Mouse (Mus musculus) kidney, embryonic 16.5 days (tissue): ENCODE measurements around the gene Atp1b1. TPM values are rescaled to one million over a fixed set of nuclear protein-coding genes. Genes with fewer than 3 reads are reported as not detected.

Experiments used
- ATAC-seq: fragments of 200-750 bp; cut with Nextera tagmentation; 2 replicates; pipeline ENCODE4 v1.8.0; 2017; ENCODE audit warnings: moderate TSS enrichment; ENCODE audit not compliant: low FRiP score, low TSS enrichment
- H3K27ac ChIP-seq: fragments of 300-500 bp; sonication (generic); 2 replicates; pipeline ENCODE4 v1.5.1; 2014; ENCODE audit warnings: low read length
- H3K27me3 ChIP-seq: fragments of 300-500 bp; sonication (generic); 2 replicates; pipeline ENCODE4 v1.6.1; 2014; ENCODE audit warnings: low read length, control low read depth, mixed read lengths; ENCODE audit not compliant: insufficient read depth
- H3K36me3 ChIP-seq: fragments of 300-500 bp; sonication (generic); 2 replicates; pipeline ENCODE4 v1.6.1; 2014; ENCODE audit warnings: low read length, control low read depth, mixed read lengths; ENCODE audit not compliant: insufficient read depth
- H3K4me1 ChIP-seq: fragments of 300-500 bp; sonication (generic); 2 replicates; pipeline ENCODE4 v1.6.1; 2014; ENCODE audit warnings: low read length, control low read depth, mixed read lengths; ENCODE audit not compliant: insufficient read depth
- H3K4me2 ChIP-seq: fragments of 300-500 bp; sonication (generic); replicated peaks from 2 replicates; pipeline ENCODE4 v1.6.1; 2014; ENCODE audit warnings: low read depth, low read length
- H3K4me3 ChIP-seq: fragments of 300-500 bp; sonication (generic); 2 replicates; pipeline ENCODE4 v1.5.1; 2014; ENCODE audit warnings: mild to moderate bottlenecking, low read length
- H3K9ac ChIP-seq: fragments of 300-500 bp; sonication (generic); replicated peaks from 2 replicates; pipeline ENCODE4 v1.6.1; 2014; ENCODE audit warnings: low read length
- H3K9me3 ChIP-seq: fragments of 300-500 bp; sonication (generic); 2 replicates; pipeline ENCODE4 v1.6.1; 2016; ENCODE audit warnings: low read length, control low read depth
- WGBS: fragments of 180-500 bp; shearing (Covaris S2); extraction: QIAGEN DNeasy Blood & Tissue Kit; methylation state at CpG from one replicate; pipeline ENCODE4 v1.1.7; 2014; 5-methylcytosine and 5-hydroxymethylcytosine counted together
- polyA plus RNA-seq: library from polyadenylated mRNA; unstranded; fragments of >200 nt; fragmentation: Nextera tagmentation; extraction: Ambion mirVana; gene quantifications from 2 replicates; pipeline ENCODE4 v1.2.1, GENCODE M21; 2015

Gene Atp1b1
- polyA plus RNA-seq, 1 experiment from 2014 or later: 240 TPM

- no peaks in the 10 kb centered on the region; the same call in 1 of the 2 replicates for H3K36me3 ChIP-seq
- no peak overlapping the region for H3K4me3 ChIP-seq
- ATAC-seq: peak; percentile 69; the same call in 1 of the 2 replicates
- peak overlapping the region; percentile 86 for H3K27ac ChIP-seq
- WGBS: 63% methylated on average over 7 of the region's 7 CpGs
- H3K9ac ChIP-seq: no peak overlapping the region
- H3K4me1 ChIP-seq: peaks cover 7% of the 10 kb centered on the region; the same call in 1 of the 2 replicates
- no peaks in the 10 kb centered on the region for H3K27me3 ChIP-seq
- no peaks in the 10 kb centered on the region for H3K9me3 ChIP-seq
- no peak overlapping the region for H3K4me2 ChIP-seq
These were observed 46.8 kb downstream of the Atp1b1 start for GRCm38 (mm10) chr1:164411306-164411705.

GRCm38 (mm10) chr1:164408655-164409054 is 49.5 kb downstream of the Atp1b1 start:
- peaks cover 3% of the 10 kb centered on the region for H3K36me3 ChIP-seq
- H3K4me3 ChIP-seq: no peak overlapping the region
- no peak for ATAC-seq
- H3K4me1 ChIP-seq: peaks cover 2% of the 10 kb centered on the region
- WGBS: 73% methylated on average over 2 of the region's 2 CpGs
- no peak overlapping the region for H3K4me2 ChIP-seq
- H3K9ac ChIP-seq: no peak overlapping the region
- no peak overlapping the region for H3K27ac ChIP-seq
- no peaks in the 10 kb centered on the region for H3K27me3 ChIP-seq
- H3K9me3 ChIP-seq: no peaks in the 10 kb centered on the region

GRCm38 (mm10) chr1:164406506-164406905 is 51.6 kb downstream of the Atp1b1 start:
- no peaks in the 10 kb centered on the region for H3K27me3 ChIP-seq
- 42% methylated on average over 5 of the region's 5 CpGs for WGBS
- H3K27ac ChIP-seq: peak overlapping the region; percentile 61; the same call in 1 of the 2 replicates
- no peak overlapping the region for H3K4me3 ChIP-seq
- H3K4me1 ChIP-seq: peaks cover 2% of the 10 kb centered on the region
- ATAC-seq: peak; percentile 92
- H3K36me3 ChIP-seq: peaks cover 8% of the 10 kb centered on the region
- no peak overlapping the region for H3K9ac ChIP-seq
- no peaks in the 10 kb centered on the region for H3K9me3 ChIP-seq
- H3K4me2 ChIP-seq: no peak overlapping the region

- Histone ChIP-seq H3K27me3 (no peaks in the 10 kb centered on the region), H3K9me3 (no peaks in the 10 kb centered on the region), H3K4me1 (peaks cover 2% of the 10 kb centered on the region), H3K27ac (peak overlapping the region; percentile 0; the same call in 1 of the 2 replicates), H3K4me3 (no peak overlapping the region), H3K4me2 (no peak overlapping the region), H3K36me3 (peaks cover 10% of the 10 kb centered on the region), H3K9ac (no peak overlapping the region)
- WGBS: 31% methylated on average over 5 of the region's 5 CpGs
- no peak for ATAC-seq
These were observed 52.8 kb downstream of the Atp1b1 start for GRCm38 (mm10) chr1:164405385-164405802.

GRCm38 (mm10) chr1:164399578-164399977 is 58.6 kb downstream of the Atp1b1 start:
- H3K27ac ChIP-seq: no peak overlapping the region
- H3K36me3 ChIP-seq: peaks cover 10% of the 10 kb centered on the region
- H3K9ac ChIP-seq: no peak overlapping the region
- H3K9me3 ChIP-seq: no peaks in the 10 kb centered on the region
- no peaks in the 10 kb centered on the region for H3K4me1 ChIP-seq
- WGBS: 84% methylated on average over 3 of the region's 3 CpGs
- H3K4me2 ChIP-seq: no peak overlapping the region
- no peak overlapping the region for H3K4me3 ChIP-seq
- no peak for ATAC-seq
- no peaks in the 10 kb centered on the region for H3K27me3 ChIP-seq

- Histone ChIP-seq H3K9ac (no peak overlapping the region), H3K27me3 (no peaks in the 10 kb centered on the region), H3K4me2 (no peak overlapping the region), H3K27ac (no peak overlapping the region), H3K9me3 (no peaks in the 10 kb centered on the region), H3K4me1 (no peaks in the 10 kb centered on the region), H3K4me3 (no peak overlapping the region), H3K36me3 (peaks cover 3% of the 10 kb centered on the region; the same call in 1 of the 2 replicates)
- WGBS: 47% methylated on average over 4 of the region's 4 CpGs
- ATAC-seq: 0 out of 2 replicates have a peak, but pooled peaks have one; percentile 35
These were observed 60.5 kb downstream of the Atp1b1 start for GRCm38 (mm10) chr1:164397672-164398071.

- no peak overlapping the region for H3K4me3 ChIP-seq
- peaks cover 2% of the 10 kb centered on the region; the same call in 1 of the 2 replicates for H3K4me1 ChIP-seq
- whole genome bisulfite sequencing: 87% methylated on average over 6 of the region's 6 CpGs
- no peak overlapping the region for H3K9ac ChIP-seq
- H3K36me3 ChIP-seq: no peaks in the 10 kb centered on the region
- no peak for ATAC-seq
- no peaks in the 10 kb centered on the region for H3K9me3 ChIP-seq
- H3K4me2 ChIP-seq: no peak overlapping the region
- H3K27ac ChIP-seq: no peak overlapping the region
- no peaks in the 10 kb centered on the region for H3K27me3 ChIP-seq
These were observed 62.9 kb downstream of the Atp1b1 start for GRCm38 (mm10) chr1:164395131-164395780.

GRCm38 (mm10) chr1:164392176-164392575 is 66.0 kb downstream of the Atp1b1 start:
- Histone ChIP-seq H3K27me3 (no peaks in the 10 kb centered on the region), H3K4me2 (no peak overlapping the region), H3K27ac (no peak overlapping the region), H3K9me3 (no peaks in the 10 kb centered on the region), H3K4me3 (no peak overlapping the region), H3K36me3 (no peaks in the 10 kb centered on the region), H3K9ac (no peak overlapping the region), H3K4me1 (peaks cover 2% of the 10 kb centered on the region; the same call in 1 of the 2 replicates)
- no peak for ATAC-seq
- WGBS: 43% methylated on average over 3 of the region's 3 CpGs

- H3K36me3 ChIP-seq: 0 out of 2 replicates have a peak, but pooled peaks cover 2% of the 10 kb centered on the region
- H3K4me1 ChIP-seq: peaks cover 2% of the 10 kb centered on the region; the same call in 1 of the 2 replicates
- H3K9ac ChIP-seq: no peak overlapping the region
- 86% methylated on average over 4 of the region's 4 CpGs for WGBS
- H3K9me3 ChIP-seq: no peaks in the 10 kb centered on the region
- no peak overlapping the region for H3K4me3 ChIP-seq
- no peak overlapping the region for H3K27ac ChIP-seq
- H3K27me3 ChIP-seq: no peaks in the 10 kb centered on the region
- ATAC-seq: no peak
- no peak overlapping the region for H3K4me2 ChIP-seq
These were observed 68.4 kb downstream of the Atp1b1 start for GRCm38 (mm10) chr1:164389743-164390142.
